Mouse (Mus musculus) midbrain, embryonic 13.5 days (tissue): ENCODE measurements around the gene Ren1. TPM values are rescaled to one million over a fixed set of nuclear protein-coding genes. Genes with fewer than 3 reads are reported as not detected.

ENCODE experiments used
- ATAC-seq: fragments of 200-750 bp; cut with Nextera tagmentation; 2 replicates; pipeline ENCODE4 v1.8.0; 2017; ENCODE audit warnings: mild to moderate bottlenecking, moderate TSS enrichment, moderate library complexity
- H3K27ac ChIP-seq: fragments of 300-500 bp; sonication (generic); 2 replicates; pipeline ENCODE4 v1.5.1; 2015; ENCODE audit warnings: inconsistent platforms, mild to moderate bottlenecking, moderate library complexity
- H3K27me3 ChIP-seq: fragments of 300-500 bp; sonication (generic); 2 replicates; pipeline ENCODE4 v1.6.1; 2015; ENCODE audit warnings: mild to moderate bottlenecking, inconsistent platforms
- H3K36me3 ChIP-seq: fragments of 300-500 bp; sonication (generic); 2 replicates; pipeline ENCODE4 v1.6.1; 2015; ENCODE audit warnings: mild to moderate bottlenecking, inconsistent platforms
- H3K4me1 ChIP-seq: fragments of 300-500 bp; sonication (generic); replicated peaks from 2 replicates; pipeline ENCODE4 v1.6.1; 2015; ENCODE audit warnings: inconsistent platforms
- H3K4me2 ChIP-seq: fragments of 300-500 bp; sonication (generic); replicated peaks from 2 replicates; pipeline ENCODE4 v1.6.1; 2015; ENCODE audit warnings: moderate library complexity, mild to moderate bottlenecking, inconsistent platforms
- H3K4me3 ChIP-seq: fragments of 300-500 bp; sonication (generic); replicated peaks from 2 replicates; pipeline ENCODE4 v1.5.1; 2015; ENCODE audit warnings: mild to moderate bottlenecking, inconsistent platforms
- H3K9ac ChIP-seq: fragments of 300-500 bp; sonication (generic); replicated peaks from 2 replicates; pipeline ENCODE4 v1.6.1; 2015; ENCODE audit warnings: mild to moderate bottlenecking, inconsistent platforms
- H3K9me3 ChIP-seq: fragments of 300-500 bp; sonication (generic); 2 replicates; pipeline ENCODE4 v1.6.1; 2016; ENCODE audit warnings: mild to moderate bottlenecking, inconsistent platforms
- WGBS: fragments of 180-500 bp; shearing (Covaris S2); methylation state at CpG from one replicate; pipeline ENCODE4 v1.1.7; 2015; 5-methylcytosine and 5-hydroxymethylcytosine counted together
- polyA plus RNA-seq: library from polyadenylated mRNA; unstranded; fragments of >200 nt; fragmentation: Nextera tagmentation; extraction: Ambion mirVana; gene quantifications from 2 replicates; pipeline ENCODE4 v1.2.1, GENCODE M21; 2015

Gene Ren1
- polyA plus RNA-seq, 1 experiment from 2014 or later: not detected

DNA sequence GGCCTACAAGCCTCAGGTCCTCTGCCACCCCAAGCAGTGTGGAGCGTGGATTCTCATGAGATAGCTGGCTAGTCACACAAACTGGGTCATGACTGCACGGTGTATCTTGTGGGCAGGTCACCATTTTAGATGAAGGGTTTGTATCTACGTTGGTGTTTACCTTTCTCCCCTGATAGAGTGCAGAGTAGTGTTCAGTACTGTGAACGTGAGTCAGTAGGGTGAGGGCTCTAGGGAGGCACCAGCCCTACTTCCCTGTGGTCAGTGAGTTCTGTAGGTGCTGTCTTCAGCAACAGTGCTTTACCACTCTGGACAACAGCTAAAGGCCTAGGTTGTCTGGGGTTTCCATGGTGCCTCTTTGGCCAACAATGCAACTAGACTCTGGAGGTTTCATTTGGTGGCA, 53.7 kb downstream of the Ren1 start:
- Histone ChIP-seq H3K27ac (no peak overlapping the region), H3K4me1 (peaks cover 14% of the 10 kb centered on the region), H3K9me3 (no peaks in the 10 kb centered on the region), H3K36me3 (no peaks in the 10 kb centered on the region), H3K4me3 (no peak overlapping the region), H3K9ac (no peak overlapping the region), H3K27me3 (no peaks in the 10 kb centered on the region), H3K4me2 (no peak overlapping the region)
- ATAC-seq: no peak
- WGBS: 95% methylated on average over 4 of the region's 4 CpGs

DNA sequence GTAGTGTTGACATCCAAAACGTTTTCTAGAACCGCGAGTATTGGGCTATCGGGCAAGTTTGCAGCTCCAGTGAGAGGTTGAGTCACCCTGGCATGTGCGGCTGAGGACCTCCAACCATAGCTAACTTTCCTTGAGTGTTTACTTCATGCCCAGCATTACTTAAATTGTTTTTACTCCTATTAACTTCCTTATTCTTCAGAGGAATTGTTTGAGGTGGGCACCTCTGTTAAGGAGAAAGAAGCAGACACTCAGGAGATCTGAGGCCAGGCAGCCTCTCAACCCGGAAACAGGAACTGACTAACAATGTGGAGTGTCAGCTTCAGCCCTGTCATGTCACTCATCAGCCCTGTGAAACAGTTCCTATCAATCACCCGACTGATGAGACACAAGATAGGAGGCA, 56.3 kb downstream of the Ren1 start:
- Histone ChIP-seq H3K4me3 (no peak overlapping the region), H3K4me1 (peaks cover 33% of the 10 kb centered on the region), H3K9me3 (no peaks in the 10 kb centered on the region), H3K36me3 (no peaks in the 10 kb centered on the region), H3K27ac (no peak overlapping the region), H3K9ac (no peak overlapping the region), H3K4me2 (no peak overlapping the region), H3K27me3 (no peaks in the 10 kb centered on the region)
- ATAC-seq: no peak
- WGBS: 87% methylated on average over 7 of the region's 7 CpGs

DNA sequence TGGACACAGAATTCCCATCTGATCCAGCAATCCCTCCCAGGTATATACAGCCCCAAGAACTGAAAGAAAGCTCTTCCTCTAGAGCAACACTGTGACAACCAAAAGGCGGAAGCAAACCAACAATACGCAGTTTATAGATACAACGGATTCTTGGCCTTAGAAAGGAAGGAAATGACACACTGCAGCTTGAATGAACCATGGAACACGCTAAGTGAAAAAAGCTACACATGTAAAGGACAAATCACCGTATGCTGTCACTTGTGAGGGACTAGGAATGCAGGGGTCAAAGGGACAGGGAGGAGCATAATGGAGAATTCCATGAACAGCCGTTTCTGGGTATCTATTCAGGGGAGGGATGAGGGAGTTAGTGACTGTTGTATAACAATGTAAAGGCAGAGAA, 57.1 kb downstream of the Ren1 start:
- 62% methylated on average over 6 of the region's 6 CpGs for WGBS
- no peak overlapping the region for H3K4me2 ChIP-seq
- no peak overlapping the region for H3K9ac ChIP-seq
- no peak overlapping the region for H3K4me3 ChIP-seq
- no peaks in the 10 kb centered on the region for H3K9me3 ChIP-seq
- H3K27ac ChIP-seq: no peak overlapping the region
- H3K36me3 ChIP-seq: no peaks in the 10 kb centered on the region
- H3K27me3 ChIP-seq: no peaks in the 10 kb centered on the region
- ATAC-seq: no peak
- peaks cover 41% of the 10 kb centered on the region for H3K4me1 ChIP-seq

DNA sequence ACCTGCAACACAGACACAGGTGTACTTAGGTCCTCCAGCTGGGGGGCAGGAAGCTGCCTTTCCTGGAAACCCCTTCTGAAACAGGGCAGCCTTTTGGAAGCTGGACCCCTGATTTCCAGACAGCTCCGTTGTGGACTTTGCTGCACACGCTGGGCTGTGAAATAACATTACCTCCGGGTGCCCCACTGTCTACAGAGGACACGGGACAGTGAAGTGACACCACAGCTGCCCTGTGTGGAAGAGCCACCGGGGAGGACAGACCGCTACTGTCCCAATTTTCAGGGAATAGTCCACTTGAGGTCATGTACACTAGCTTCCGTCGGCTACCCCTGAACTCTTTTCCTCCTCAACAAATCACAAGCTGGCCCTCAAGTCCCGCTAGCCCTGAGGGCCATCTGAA, 58.0 kb downstream of the Ren1 start:
- 51% methylated on average over 9 of the region's 9 CpGs for WGBS
- H3K9ac ChIP-seq: 0 out of 2 replicates have a peak overlapping the region, but pooled peaks have one; percentile 8
- no peaks in the 10 kb centered on the region for H3K27me3 ChIP-seq

DNA sequence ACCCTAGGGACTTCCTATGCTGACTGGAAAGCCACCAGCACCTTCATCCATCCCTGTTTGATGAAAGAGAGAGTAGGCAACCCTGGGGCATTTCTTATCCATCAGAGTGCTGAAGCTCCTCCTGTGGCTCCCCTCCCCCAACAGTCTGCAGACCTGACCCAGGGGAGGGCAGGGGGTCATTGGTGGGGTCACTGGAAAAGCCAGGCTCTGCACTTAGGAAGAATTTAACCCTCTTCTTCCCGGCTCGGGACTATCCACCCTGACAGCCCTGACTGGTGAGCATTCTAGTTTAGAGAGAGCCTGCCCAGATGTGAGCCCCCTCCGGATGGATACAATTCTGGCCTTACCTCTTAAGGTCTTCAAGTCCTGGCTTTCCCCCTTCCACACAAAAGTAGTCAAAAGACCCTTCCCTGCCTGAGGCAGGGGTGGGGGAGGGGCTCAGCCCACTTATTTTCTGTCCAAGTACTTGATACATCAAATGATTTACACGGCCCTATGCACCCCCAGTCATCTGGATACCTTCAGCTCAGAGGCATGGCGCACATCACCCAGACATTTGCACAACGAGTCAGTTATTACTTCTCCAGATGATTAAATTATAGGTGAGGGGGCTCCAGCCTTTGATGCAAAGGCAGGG, 58.7 kb downstream of the Ren1 start:
- Histone ChIP-seq H3K27ac (no peak overlapping the region), H3K4me1 (peaks cover 45% of the 10 kb centered on the region), H3K9ac (no peak overlapping the region), H3K36me3 (no peaks in the 10 kb centered on the region), H3K9me3 (no peaks in the 10 kb centered on the region), H3K4me2 (no peak overlapping the region), H3K4me3 (no peak overlapping the region), H3K27me3 (no peaks in the 10 kb centered on the region)
- peak; percentile 21; the same call in 1 of the 2 replicates for ATAC-seq
- WGBS: 9% methylated on average over 6 of the region's 6 CpGs

More for the DNA sequence above, 58.0 kb downstream of the Ren1 start:
- ATAC-seq: no peak
- no peaks in the 10 kb centered on the region for H3K9me3 ChIP-seq
- H3K4me2 ChIP-seq: no peak overlapping the region
- H3K4me1 ChIP-seq: peaks cover 45% of the 10 kb centered on the region
- no peaks in the 10 kb centered on the region for H3K36me3 ChIP-seq
- no peak overlapping the region for H3K4me3 ChIP-seq
- no peak overlapping the region for H3K27ac ChIP-seq

DNA sequence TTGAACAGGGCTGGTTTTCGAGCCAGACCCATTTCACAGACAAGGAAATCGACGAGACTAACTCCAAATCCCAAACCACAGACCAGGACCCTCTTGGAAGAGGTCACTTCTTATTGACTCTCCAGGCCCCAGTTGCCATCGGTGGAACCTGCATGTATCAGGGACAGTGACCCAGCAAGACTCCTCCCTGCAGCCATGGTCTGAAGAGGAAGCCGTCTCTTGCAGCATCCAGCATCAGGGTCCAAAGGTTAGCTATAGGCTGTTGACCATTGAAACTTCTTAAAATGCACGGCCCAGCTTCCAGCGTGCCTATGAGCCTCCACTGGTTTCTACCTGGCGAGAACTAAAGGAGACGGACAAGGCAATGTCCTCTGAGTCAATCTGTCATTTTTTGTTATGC, 59.5 kb downstream of the Ren1 start:
- WGBS: 66% methylated on average over 9 of the region's 9 CpGs
- H3K27me3 ChIP-seq: no peaks in the 10 kb centered on the region
- ATAC-seq: no peak
- no peak overlapping the region for H3K27ac ChIP-seq
- H3K9ac ChIP-seq: no peak overlapping the region
- H3K4me1 ChIP-seq: peaks cover 50% of the 10 kb centered on the region
- no peak overlapping the region for H3K4me3 ChIP-seq
- H3K9me3 ChIP-seq: no peaks in the 10 kb centered on the region
- H3K4me2 ChIP-seq: no peak overlapping the region
- H3K36me3 ChIP-seq: no peaks in the 10 kb centered on the region

Other genes with a start within 250 kb of the Ren1 start
- 33.2 and 34.3 TPM in 2 replicates for gene Ppp1r15b, start 219.4 kb upstream of the Ren1 start, polyA plus RNA-seq
- gene Plekha6, start 186.3 kb upstream of the Ren1 start, polyA plus RNA-seq: 25.4 and 28.5 TPM in 2 replicates
- not detected in 2 replicates for gene Golt1a, start 40.7 kb upstream of the Ren1 start, polyA plus RNA-seq
- not detected in 2 replicates for gene Kiss1, start 28.6 kb upstream of the Ren1 start, polyA plus RNA-seq
- gene Etnk2, start 13.1 kb downstream of the Ren1 start, polyA plus RNA-seq: 7.3 and 7.6 TPM in 2 replicates
- gene Sox13, start 73.9 kb downstream of the Ren1 start, polyA plus RNA-seq: 12.5 and 13.9 TPM in 2 replicates